Mouse (Mus musculus) c-Kit-positive CD71-negative TER-119-negative erythroid progenitor cells, embryonic 14.5 days (primary cell): ENCODE data around the gene Sult1a1.
A peak's percentile ranks its signal among the peaks of the same experiment; 100 is the strongest.
"Not testable (repeated sequence)": the region's sequence is repeated elsewhere in the genome, so short reads cannot be mapped to it uniquely, and the experiment has no call there.

Source experiments
- DNase-seq: peaks from one replicate; pipeline ENCODE4 v3.0.0-alpha.2; 2013; ENCODE audit warnings: low read depth

Gene Sult1a1

DNA sequence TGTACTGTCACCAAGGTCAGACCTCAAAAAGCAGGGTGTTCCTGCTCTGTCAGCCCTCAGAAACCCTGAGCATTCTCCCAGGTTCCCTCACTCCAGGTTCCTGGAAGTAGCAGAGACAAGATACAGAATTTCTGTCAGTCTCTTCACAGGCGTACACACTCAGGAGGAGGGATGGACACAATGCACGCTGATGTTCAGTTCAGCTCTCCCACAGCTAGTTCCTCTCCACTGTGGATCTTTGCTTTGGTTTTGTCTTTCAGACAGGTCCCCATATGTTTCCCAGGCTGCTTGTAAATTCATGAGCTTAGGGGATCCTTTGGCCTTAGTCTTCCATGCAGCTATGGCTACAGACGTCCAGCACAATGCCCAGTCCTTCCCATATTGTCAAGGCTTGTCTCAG, 20.7 kb upstream of the Sult1a1 start:
- no peak for DNase-seq

DNA sequence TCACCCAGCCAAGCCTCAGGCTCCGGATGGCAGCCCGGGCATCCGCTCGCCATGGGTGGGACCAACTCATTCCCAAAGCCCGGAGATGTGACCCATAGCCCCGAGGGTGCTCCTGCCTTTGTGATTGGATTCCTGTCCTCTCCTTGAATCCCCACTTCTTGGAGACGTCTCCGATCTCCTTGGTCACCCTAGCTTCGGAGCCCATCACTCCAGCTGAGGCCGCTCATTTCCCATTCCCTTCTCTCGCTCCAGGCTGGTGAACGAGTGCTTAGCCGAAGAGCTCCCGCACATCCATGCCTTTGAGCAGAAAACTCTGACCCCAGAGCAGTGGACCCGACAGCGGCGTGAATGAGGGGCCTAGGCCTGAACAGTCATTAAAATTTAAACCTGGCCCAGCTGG, 20.1 kb upstream of the Sult1a1 start:
- no peak for DNase-seq

DNA sequence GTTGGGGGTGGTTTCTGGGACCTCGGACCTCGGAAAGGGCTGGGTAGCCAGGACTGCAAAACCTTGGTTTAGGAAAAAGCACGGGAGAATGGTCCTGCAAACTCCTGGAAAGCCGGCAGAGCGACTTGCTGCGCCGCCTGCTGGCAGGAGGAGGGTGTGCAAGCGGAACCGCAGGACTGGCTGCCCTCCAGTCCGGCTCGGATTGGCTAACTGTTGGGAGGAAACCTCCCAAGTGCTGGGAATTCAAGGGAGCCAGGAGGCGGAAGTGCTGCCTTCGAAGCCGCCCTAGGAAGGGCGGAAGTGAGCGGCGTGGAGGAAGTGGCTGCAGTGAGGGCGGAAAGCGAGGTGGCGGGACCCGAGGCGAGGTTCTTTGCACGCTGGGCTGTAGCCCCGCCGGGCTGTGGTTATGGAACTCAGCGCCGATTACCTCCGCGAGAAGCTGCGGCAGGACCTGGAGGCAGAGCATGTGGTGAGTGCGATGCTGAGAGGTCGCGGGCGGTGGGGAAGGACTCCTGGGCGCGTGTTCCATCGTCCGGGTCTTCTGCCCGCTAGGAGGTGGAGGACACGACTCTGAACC, 19.5 kb upstream of the Sult1a1 start, which contains the start of gene Slx1b:
TSS of gene Slx1b (minus strand) at position 154 of the 577 bp plus-strand sequence.
- DNase-seq, result peak; percentile 90

DNA sequence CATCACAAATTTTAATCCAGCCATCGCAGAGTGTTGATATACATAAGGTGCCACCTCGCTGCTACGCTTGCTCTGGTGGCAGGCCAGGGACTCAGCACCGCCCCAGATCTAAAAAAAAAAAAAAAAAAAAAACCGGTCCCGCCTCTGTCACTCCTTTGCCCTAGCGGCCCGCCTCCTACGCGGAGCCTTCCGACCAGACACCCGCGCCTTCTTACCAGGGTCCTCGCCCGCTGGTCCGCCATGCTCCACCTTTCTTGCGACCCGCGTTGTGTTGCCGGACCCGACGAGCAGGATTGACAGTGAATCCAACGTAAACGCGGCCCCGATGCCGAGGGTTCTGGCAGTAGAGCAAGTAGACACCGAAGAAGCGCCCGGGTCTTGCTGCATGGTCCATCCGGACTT, 19.0 kb upstream of the Sult1a1 start, which contains the start of gene Bola2:
TSS of gene Bola2 (plus strand) at position 192 of the 402 bp plus-strand sequence.
- DNase-seq, result no peak

DNA sequence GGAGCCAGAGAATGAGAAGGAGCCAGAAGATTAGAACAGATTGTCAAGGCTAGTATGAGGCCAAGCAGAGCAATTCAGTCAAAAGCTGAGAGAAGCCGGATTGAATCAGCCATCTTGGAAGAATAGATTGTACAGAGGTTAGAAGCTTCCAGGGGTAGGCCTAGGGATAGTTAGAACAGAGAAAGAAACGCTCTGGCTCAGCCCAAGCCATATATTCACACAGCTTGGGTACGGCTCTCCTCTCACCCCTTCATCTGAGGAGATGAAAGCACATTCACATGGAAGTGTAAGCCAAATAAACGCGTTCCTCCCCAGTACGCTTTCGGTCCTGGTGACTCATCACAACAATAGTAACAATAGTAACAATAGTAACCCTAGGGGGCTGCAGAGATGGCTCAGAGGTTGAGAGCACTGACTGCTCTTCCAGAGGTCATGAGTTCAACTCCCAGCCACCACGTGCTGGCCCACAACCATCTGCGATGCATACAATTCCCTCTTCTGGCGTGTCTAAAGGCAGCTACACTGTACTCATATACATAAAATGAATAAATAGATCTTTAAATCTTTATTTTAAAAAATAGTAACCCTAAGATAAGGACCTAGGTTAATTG, 18.3 kb upstream of the Sult1a1 start:
- no peak for DNase-seq

DNA sequence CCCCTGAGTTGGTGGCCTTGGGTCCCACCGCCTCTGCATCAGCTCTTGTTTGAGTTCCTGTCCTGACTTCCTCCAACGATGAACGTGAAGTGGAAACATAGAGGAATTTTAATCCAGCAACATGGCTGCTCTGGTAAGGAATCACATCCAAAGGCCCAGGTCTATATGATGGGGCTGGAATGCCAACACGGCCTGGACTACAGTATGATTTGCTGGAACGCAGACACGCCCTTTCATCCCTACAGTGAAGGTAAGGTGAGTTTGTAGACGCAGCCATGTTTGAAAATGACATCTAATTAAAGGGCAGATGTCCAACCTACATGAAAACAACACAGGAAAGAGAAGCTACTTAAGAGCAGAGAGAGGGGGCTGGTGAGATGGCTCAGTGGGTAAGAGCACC, 17.5 kb upstream of the Sult1a1 start:
- DNase-seq, result no peak

DNA sequence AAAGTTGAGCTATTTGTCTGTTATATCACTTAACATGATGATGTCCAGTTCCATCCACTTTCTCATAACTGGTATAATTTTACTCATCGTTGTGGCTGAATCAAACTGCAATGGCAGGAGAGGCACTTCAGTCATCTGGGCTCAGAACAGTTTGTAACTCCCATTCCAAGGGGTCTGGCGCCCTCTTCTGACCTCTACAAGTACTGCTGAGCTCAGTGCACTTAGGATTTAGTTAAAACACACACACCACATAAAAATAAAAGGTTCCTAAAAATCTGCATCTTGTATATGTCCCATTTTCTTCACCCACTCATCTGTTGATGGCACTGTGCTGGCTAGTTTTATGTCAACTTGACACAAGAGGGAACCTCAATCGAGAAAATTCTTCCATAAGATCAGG, 17.0 kb upstream of the Sult1a1 start:
- peak; percentile 92 for DNase-seq

DNA sequence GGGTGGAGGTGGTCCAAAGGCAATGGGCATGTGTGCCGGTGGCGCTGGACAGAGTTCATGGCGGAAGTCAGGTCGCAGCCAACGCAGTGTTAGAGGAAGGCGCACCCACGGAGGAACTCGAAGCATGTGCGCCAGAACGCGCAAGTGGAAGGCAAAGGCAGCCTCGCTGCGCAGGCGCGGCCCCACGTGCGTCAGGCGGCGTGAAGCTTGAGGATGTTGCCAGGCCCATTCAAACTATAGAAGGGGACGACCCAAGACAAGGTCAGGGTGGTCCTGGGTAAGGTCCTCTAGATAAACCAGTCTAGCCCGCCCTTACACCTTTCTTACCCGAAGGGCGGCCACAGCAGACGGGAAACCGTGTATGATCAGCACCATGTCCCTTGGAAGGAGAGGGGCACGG, 16.2 kb upstream of the Sult1a1 start:
- no peak for DNase-seq

DNA sequence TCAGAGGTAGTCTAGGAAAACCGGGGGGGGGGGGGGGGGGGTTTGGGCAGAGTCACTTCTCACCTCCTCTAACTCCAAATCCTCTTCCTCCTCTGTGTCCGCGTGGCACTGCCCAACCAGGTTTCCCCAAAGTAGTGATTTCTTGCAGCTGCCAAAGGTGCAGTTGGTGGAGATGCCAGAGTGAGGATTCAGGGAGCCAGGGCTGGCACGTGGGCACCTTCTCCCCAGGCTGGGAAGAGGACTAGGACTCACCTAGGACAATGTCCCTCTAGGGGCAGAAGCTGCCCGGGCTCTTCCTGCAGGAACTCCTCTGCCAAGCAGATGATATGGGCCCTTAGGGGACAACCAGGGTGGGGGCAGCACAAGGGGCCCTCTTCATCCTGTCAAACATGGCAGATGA, 15.4 kb upstream of the Sult1a1 start:
- no peak for DNase-seq

DNA sequence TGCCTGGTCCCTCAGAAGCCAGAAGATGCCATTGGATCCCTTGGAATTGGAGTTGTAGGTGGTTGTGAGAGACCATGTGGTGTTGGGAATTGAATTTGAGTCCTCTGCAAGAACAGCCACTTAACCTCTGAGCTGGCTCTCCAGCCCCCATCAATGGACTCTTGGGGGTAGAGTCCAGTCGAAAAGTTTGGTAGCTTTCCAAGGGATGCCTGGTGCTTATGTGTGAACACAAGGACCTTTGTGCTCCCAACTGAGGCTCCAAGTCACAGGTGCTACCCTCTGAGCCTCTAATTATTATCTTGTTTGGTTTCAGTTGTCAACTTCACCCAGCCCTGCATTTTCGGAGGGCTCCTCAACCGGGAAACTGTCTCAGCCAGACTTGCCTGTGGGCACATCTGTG, 14.5 kb upstream of the Sult1a1 start:
- no peak for DNase-seq

DNA sequence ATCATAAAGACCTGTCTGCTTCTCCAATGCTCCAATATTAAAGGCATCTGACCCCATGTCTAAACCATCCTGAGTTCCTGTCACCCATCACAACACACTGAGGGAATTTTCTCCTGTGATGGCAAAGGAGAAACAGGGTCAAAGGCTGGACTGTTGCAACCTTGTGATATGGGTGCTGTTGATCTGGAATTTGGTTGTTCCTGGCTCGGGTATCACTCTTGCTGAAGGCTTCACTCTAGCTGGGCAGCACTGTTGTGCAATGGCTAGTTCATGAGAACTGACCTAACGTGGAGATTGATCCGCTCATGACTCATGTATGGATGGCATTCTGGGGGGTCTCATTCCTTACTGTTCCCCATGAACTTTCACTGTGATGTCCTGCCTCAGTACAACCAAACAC, 12.8 kb upstream of the Sult1a1 start:
- DNase-seq, result no peak

DNA sequence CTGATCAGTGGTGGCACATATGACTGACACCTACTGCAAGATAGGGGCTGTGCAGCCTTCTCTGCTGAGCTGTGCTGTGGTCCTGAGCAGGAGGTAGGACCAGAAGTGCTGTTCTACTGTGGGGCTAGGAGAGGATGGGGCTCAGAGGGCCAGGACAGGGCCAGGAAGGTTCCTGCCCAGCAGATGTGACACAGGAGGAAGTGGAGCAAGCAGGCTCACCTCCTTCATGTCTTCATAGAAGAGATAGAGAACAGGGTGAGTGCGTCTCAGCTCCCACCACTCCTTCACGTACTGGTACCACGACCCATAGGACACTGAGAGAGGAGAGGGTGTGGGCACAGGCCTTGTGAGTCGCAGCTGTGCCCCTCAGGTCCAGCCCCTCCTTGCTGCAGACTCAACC, 11.9 kb upstream of the Sult1a1 start:
- DNase-seq, result not testable (repeated sequence)

DNA sequence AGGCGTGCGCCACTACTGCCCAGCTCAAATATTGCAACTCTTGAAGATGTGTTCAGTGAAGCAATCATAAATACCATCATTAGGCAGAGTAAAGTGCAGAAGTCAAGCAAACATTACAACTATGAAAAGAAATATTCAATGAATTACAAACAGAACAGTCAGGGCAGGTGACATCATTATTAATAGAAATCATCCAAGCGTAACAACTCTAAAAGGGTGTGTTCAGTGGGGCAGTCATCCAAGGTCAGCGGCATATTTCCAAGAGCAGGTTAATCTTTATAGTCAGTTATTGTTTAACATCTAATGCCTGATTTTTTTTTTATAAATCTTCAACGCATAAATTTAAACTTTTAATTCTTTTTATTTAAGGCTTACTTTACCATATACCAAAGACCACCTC, 5.0 kb upstream of the Sult1a1 start:
- no peak for DNase-seq

DNA sequence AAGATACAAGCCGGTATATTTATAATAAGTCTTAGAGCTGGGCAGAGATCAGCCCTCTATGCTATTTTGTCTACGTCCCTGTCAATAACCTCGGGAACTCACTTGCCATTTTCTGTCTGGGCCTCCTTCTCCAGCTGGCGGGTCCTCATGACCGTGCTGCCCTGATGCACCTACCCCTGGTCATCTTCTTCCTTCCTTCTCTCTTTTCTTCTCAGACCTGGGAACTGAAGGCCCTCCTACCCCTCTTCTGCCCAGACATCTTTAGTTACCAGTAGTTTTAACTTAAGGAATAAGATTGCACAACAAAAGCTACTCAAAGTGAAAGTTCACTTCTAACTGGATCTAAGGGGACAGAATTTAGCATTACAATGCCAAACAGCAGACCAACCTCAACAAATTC, 3.5 kb upstream of the Sult1a1 start:
- no peak for DNase-seq

DNA sequence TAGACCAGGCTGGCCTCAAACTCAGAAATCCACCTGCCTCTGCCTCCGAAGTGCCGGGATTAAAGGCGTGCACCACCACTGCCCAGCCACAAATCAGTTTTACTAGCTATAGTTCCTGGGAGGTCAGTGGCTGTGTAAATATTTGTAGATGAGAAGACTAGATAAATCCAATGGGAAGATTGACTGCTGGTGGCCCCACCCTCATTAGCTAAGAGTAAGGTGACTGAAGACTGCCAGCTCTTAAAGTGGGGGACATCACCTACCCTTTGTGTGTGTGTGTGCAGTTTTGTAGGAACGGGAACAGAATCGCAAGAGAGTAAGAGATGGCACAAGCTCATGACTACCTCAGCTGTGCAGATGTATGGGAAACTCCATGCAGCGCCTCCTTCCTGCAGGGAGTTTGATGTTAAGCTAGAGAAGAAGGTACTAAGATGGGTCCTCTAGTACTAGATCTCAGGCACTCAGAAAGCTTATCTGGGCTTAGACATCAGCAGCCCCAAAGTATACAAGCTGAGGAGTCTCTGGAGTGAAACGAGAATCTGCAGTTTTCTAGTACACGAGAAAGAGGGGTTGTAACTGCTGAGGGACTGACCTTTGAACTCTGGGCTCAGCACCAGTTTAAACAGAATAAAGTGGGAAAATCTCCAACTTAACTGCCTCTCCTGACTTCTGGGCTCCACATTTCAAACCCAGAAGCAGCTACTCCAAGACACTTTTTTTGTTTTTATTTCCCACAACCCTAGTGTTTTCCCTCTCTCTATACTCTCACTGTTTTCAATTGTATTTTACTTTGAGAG, 2.5 kb upstream of the Sult1a1 start:
- DNase-seq, result no peak

DNA sequence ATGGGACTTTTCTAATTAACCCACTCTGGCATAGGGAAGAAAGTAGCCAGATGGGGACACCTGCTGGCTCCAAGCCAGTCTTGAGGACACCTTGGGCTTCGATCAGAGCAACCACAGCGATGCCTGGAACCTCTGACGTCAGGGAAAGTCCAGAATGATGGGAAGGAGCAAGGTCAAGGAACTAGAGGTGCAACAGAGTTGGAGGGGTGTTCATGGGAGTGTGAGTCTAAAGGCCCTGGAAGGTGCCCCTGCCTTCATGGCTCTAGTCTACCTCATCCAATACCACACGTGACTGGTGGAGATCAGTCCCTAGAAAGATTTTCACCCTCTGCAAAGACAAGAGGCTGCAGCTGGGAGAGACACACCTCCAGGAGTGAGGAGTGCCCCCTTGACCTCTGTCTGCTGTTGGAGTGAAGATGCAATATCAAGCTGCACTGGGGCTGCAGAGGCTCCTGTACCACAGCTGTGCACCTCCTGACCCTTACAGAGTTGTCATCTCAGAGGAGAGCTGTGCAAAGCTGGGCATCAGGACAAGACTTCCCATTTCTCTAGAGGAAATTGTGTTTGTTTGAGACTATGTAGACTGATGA, 494 bp upstream of the Sult1a1 start:
- DNase-seq, result no peak

DNA sequence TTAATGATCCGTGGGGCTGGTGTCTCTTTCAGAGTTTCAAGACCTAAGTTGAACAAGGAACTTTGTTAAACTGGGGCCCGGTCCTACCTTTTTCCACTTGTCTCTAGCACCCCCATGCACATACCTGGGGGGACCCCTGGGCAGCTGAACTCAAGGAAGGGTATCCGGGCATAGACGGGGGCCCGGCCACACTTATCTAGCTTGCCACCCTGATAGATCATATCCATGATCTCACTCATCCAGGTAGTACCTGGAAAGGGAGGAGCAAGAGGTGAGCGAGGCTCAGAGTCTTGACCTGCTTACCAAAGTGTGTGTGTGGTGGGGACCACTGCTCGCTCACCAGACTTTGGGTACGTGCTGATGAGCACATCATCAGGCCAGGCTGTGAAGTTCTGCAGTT, 1.1 kb downstream of the Sult1a1 start:
- DNase-seq, result no peak

DNA sequence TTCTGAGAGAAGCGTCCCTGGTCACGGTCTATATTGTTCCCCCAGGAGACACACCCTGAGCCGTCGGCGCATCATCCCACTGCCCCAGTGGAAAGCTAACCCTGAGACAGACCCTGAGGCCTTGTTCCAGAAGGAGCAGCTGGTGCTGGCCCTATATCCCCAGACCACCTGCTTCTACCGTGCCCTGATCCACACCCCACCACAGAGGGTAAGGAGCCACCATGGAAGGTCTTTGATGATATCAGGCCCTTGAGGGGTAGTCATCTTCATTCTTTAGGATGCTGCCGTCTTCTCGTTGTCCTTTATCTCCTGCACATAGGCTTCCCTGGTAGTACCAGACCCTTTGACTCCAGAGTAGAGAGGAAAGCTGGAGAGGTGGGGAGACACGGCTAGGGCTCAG, 4.1 kb downstream of the Sult1a1 start:
- DNase-seq, result no peak

DNA sequence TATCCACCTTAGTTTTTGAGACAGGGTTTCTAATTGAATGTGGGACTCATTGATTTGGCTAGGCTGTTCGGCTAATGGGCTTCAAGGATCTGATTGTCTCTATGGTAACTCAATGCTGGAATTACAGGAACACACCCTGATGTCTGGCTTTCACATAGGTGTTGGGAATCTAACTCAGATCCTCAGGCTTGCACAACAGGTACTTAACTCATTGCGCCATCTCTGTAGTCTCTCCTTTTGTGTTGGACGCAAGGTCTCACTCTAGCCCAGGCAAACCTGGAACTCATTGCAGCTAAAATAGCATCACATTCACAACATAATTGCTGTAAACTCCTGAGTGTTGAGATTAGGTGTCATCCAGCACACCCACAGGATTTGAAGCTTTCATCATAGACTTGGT, 6.1 kb downstream of the Sult1a1 start:
- DNase-seq, result no peak

DNA sequence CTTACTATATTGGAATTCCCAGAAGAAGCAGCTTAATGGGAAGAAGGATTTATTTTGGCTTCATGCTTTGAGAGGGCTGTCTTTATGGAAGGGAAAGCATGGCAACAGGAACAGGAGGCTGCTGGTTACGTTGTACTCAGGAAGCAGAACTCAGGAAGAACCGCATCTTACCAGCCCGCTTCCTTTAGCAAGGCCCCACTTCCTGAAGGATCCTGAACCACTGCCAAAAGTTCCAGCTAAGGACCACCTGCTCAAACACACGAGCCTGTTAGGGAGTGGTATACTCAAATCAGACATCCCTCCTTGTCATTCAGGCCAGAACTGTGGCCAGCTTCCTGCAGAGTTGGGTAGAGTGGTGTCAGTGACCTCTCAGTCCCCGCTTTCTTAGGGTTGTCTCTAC, 7.8 kb downstream of the Sult1a1 start:
- no peak for DNase-seq

DNA sequence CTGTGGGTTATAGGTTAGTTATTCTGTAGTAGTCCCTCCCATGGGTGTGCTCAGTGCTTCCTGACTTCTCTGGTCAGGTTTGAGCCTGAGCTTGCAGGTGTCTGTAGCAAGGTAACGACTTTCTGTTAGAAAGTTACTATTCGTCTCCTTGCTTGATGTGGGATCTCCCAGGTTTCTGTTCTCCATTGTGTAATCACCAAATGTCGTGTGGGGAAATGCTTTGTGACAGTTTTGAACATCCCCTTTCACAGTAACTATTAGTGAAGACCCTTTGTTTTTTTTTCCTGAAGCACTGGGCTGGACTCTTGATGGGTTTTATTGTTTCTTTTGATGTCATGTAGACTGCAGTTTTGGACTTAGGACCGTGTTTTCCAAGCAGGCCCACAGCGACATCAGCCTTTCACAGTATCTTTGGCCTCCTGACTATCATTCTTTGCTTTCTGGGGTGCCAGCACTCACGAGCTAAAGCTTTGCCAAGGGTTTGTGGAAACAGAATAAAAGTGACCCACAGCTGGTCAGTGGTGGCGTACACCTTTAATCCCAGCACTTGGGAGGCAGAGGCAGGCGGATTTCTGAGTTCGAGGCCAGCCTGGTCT, 8.6 kb downstream of the Sult1a1 start:
- no peak for DNase-seq

DNA sequence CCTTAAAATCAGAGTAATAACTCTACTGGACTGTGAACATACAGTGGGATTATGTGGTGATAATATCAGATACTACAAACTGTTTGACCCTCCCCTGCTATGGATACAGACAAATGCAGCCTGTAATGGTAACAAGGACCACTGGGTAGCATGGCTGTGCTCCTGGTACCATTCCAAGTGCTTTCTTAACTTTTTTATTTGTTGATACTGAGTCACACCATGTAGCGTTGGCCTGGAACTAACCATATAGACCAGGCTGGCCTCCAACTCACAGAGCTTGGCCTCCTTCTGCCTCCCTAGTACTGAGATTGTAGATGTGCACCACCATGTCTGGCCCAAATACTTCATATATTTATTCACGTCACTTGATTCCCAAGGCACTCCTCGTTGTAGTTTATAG, 11.0 kb downstream of the Sult1a1 start:
- DNase-seq, result no peak

DNA sequence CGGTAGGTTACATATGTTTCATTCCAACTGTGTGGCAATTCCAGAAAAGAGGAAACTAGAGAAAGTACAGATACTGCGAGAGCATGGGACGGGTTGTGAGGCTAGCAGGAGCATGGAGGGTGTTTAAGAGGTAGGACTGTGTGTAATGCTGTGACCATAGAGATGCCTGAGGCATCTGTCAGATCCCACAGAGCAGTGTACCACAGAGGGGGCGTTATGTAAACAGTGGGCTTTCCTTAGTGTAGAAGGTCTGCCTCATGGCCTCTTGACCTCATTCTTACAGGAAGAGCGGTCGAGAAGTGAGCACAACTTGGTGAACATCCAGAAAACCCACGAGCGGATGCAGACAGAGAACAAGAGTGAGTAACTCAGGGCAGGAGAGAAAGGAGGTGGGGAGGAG, 12.6 kb downstream of the Sult1a1 start:
- DNase-seq, result no peak
